Comparison of ENCODE assay signal across 25 mouse cellular contexts in genomic region chr1:164518308-164518707, GRCm38 (mm10).
"Had no signal": no experiment of that assay in that cellular context is flagged by ENCODE, and none has a peak within 500 bp of the region (broad histone marks: within the 10 kb centered on the region; RNA-seq: fewer than 3 reads in every experiment).

No protein-coding gene starts in this region.

- H3K4me2 ChIP-seq: heart, embryonic 13.5 days; heart, embryonic 15.5 days; hindbrain, embryonic 12.5 days; hindbrain, embryonic 14.5 days; limb, embryonic 13.5 days; limb, embryonic 15.5 days; liver, embryonic 12.5 days had no signal

- H3K9ac ChIP-seq: heart, embryonic 13.5 days; heart, embryonic 15.5 days; hindbrain, embryonic 12.5 days; hindbrain, embryonic 14.5 days; limb, embryonic 13.5 days; limb, embryonic 15.5 days; liver, embryonic 12.5 days; liver, embryonic 14.5 days had no signal

- H3K27ac ChIP-seq: gastrocnemius, adult 2 months; heart, adult 2 months; heart, embryonic 13.5 days; heart, embryonic 15.5 days; hindbrain, embryonic 10.5 days; hindbrain, embryonic 12.5 days; hindbrain, embryonic 14.5 days; layer of hippocampus, adult 2 months; limb, embryonic 13.5 days; limb, embryonic 15.5 days; liver, embryonic 12.5 days; liver, embryonic 14.5 days had no signal

- H3K36me3 ChIP-seq: heart, embryonic 13.5 days; heart, embryonic 15.5 days; hindbrain, embryonic 10.5 days; hindbrain, embryonic 12.5 days; limb, embryonic 13.5 days; limb, embryonic 15.5 days; liver, embryonic 12.5 days had no signal

- H3K27me3 ChIP-seq: heart, embryonic 13.5 days; heart, embryonic 15.5 days; hindbrain, embryonic 12.5 days; limb, embryonic 13.5 days; limb, embryonic 15.5 days; liver, embryonic 12.5 days had no signal

- H3K9me3 ChIP-seq: heart, embryonic 13.5 days; heart, embryonic 15.5 days; hindbrain, embryonic 10.5 days; hindbrain, embryonic 12.5 days; limb, embryonic 13.5 days; limb, embryonic 15.5 days; liver, embryonic 12.5 days had no signal

- DNase-seq: gastrocnemius, adult 2 months; gastrocnemius, postnatal 10 days; gastrocnemius, postnatal 25 days; heart, adult 2 months; heart, postnatal 4 days; kidney, adult 18-20 months; kidney, adult 8-10 months; kidney, postnatal 10 days; kidney, postnatal 25 days; kidney, postnatal 4 days; layer of hippocampus, postnatal 36 days; left cerebral cortex, postnatal 4 days had no signal

- H3K4me3 ChIP-seq: gastrocnemius, adult 2 months; heart, adult 2 months; heart, embryonic 13.5 days; heart, embryonic 15.5 days; hindbrain, embryonic 10.5 days; hindbrain, embryonic 12.5 days; layer of hippocampus, adult 2 months; limb, embryonic 13.5 days; limb, embryonic 15.5 days; liver, embryonic 12.5 days had no signal

- H3K4me1 ChIP-seq: heart, embryonic 15.5 days; hindbrain, embryonic 10.5 days; hindbrain, embryonic 12.5 days; limb, embryonic 13.5 days; limb, embryonic 15.5 days; liver, embryonic 12.5 days had no signal

- ATAC-seq: hindbrain, embryonic 16.5 days; inflammation-experienced regulatory T-cells, adult 6 months; intestine, postnatal 0 days; liver, embryonic 12.5 days had no signal
